Mouse (Mus musculus): ENCODE measurements around the gene Prr5l. TPM values are rescaled to one million over a fixed set of nuclear protein-coding genes. Genes with fewer than 3 reads are reported as not detected.
"Not testable (repeated sequence)": the region's sequence is repeated elsewhere in the genome, so short reads cannot be mapped to it uniquely, and the experiment has no call there.

Gene Prr5l
- polyA plus RNA-seq, 1 experiment, result 0.02 TPM

DNA sequence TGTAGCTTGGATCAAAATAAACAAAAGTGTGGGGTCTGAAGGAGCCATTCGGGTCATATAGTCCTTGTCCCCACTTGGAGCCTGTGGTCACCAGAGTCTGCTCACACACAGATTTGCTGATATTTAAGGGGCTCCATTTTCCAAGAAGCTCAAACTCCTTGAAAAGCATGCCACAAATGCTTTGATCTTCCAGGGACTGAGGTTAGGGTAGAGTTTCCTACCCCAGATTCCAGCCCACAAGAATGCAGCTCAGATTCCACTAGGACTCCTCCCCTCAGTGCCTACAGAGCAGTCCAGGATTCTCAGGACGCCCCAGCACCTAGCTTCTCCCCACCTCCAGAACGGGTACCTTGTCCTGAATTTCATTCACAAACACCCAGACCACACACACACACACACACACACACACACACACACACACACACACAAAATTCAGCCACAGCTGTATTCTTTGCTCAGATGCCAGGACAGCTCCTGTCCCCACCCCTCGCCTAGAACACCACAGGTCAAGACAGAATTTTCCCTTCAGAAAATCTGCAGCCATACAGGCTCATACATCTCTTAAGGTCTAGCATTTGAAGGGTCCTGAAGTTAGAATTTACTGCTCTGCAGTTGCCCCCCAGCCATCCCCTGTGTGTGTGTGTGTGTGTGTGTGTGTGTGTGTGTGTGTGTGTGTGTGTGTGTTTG lies 131.4 kb downstream of the Prr5l start:
- H3K4me1 ChIP-seq (ENCODE audit: control insufficient read depth), result no peaks in the 10 kb centered on the region
- H3K4me3 ChIP-seq (replicated peaks), result no peak overlapping the region
- no peaks in the 10 kb centered on the region for H3K36me3 ChIP-seq (ENCODE audit: control insufficient read depth)
- no peak for TF ChIP-seq GATA1 (IDR thresholded peaks at IDR 0.05; ENCODE audit: low read length)
- no peak for TF ChIP-seq TAL1 (IDR thresholded peaks at IDR 0.05; ENCODE audit: low read length)
- H3K9me3 ChIP-seq (ENCODE audit: control insufficient read depth, low read length), result no peaks in the 10 kb centered on the region
- H3K27me3 ChIP-seq (ENCODE audit: control insufficient read depth), result no peaks in the 10 kb centered on the region

DNA sequence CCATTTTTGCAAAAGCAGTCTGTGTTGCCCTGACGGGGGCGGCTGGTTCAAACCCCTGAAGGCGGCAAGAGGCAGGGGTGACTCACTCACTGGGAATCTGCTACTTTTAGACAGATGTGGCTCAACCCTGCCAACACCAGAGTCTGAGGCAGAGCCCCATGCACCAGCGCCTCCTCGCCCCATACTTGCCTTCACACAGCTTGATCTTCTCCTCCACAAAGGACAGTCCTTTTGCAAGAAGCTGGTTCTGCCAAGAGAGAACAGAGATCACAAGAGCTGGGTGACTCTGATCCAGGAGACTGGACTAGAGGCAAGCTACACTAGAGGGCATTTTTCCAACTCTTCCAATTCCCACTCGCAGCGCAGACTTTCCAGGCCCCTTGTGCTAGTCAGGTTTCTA lies 136.3 kb downstream of the Prr5l start:
- Histone ChIP-seq H3K4me3 (replicated peaks) (no peak overlapping the region), H3K27me3 (ENCODE audit: control insufficient read depth) (no peaks in the 10 kb centered on the region), H3K4me1 (ENCODE audit: control insufficient read depth) (no peaks in the 10 kb centered on the region), H3K36me3 (ENCODE audit: control insufficient read depth) (no peaks in the 10 kb centered on the region), H3K9me3 (ENCODE audit: control insufficient read depth, low read length) (no peaks in the 10 kb centered on the region)
- TF ChIP-seq GATA1 (IDR thresholded peaks at IDR 0.05; ENCODE audit: low read length) (no peak), TAL1 (IDR thresholded peaks at IDR 0.05; ENCODE audit: low read length) (no peak)

DNA sequence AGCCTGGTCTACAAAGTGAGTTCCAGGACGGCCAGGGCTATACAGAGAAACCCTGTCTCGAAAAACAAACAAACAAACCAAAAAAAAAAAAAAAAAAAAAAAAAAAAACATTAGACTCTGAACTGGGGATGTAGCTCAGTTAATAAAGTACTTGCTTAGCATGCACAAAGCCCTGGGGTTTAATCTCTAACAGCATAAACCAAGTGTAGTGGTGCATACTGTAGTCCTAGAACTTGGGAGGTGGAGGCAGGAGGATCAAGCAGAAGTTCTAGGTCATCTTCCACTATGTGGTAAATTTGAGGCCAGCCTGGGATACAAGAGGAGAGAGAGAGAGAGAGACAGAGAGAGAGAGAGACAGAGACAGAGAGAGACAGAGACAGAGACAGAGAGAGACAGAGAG lies 137.2 kb downstream of the Prr5l start:
- not testable (repeated sequence) for H3K4me1 ChIP-seq (ENCODE audit: control insufficient read depth); H3K36me3 ChIP-seq (ENCODE audit: control insufficient read depth); H3K9me3 ChIP-seq (ENCODE audit: control insufficient read depth, low read length); H3K27me3 ChIP-seq (ENCODE audit: control insufficient read depth); H3K4me3 ChIP-seq (replicated peaks)

DNA sequence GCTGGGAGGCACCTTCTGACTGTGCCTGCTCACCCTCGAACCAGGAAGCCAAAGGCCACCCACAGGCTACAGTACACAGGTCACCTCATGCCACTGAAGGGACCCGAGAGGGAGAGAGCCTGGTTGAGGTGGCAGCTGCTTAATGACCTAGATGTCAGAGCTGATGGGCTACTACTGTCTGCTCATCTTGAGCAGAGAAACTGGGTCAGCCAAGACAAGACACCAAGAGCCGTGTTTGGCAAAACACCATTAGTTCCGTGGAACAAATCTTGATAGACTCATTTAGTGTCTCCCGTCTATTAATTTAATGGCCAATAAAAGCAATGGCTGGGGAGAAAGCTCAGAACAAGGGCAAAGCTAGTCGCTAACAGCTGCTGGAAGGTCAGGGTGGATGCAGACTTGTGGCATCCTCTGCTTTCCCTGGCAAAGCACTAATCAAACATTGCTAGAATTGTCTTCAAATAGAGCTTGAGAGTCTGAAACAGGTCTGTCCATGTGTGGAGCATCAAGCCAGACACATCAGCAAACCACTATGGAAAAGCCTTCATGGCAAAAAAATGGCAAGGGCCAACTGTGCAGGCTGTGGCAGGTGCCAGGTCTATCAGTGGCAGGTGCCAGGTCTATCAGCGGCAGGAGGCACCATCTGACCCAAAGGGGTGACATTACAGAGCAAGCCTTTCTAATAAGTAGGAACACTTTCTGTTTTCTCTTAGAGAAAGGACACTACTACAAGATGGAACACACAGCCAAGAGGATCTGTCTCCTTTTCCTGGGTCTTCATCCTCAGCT lies 140.6 kb downstream of the Prr5l start:
- Histone ChIP-seq H3K9me3 (ENCODE audit: control insufficient read depth, low read length) (no peaks in the 10 kb centered on the region), H3K4me1 (ENCODE audit: control insufficient read depth) (no peaks in the 10 kb centered on the region), H3K36me3 (ENCODE audit: control insufficient read depth) (no peaks in the 10 kb centered on the region), H3K4me3 (replicated peaks) (no peak overlapping the region), H3K27me3 (ENCODE audit: control insufficient read depth) (no peaks in the 10 kb centered on the region)
- no peak for TF ChIP-seq TAL1 (IDR thresholded peaks at IDR 0.05; ENCODE audit: low read length)
- no peak for TF ChIP-seq GATA1 (IDR thresholded peaks at IDR 0.05; ENCODE audit: low read length)

DNA sequence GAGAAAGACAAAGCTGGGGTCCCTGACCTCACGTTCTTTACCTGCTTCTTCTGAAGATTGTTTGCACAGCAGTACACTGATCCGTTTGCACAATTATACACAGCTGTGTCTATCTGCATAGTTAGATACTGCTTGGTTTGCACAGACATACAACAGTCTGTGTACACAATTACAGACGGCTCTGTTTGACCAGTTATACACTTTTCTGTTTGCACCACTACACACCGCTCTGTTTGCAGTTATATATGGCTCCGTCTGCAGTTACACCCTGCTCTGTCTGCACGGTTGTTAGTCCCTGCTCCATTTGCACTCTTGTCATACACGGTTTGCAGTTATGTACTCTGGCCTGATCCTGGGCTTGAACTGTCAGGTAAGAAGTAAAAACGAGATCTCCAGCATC lies 141.2 kb downstream of the Prr5l start:
- H3K4me1 ChIP-seq (ENCODE audit: control insufficient read depth), result no peaks in the 10 kb centered on the region
- no peaks in the 10 kb centered on the region for H3K36me3 ChIP-seq (ENCODE audit: control insufficient read depth)
- H3K27me3 ChIP-seq (ENCODE audit: control insufficient read depth), result no peaks in the 10 kb centered on the region
- no peak overlapping the region for H3K4me3 ChIP-seq (replicated peaks)
- no peaks in the 10 kb centered on the region for H3K9me3 ChIP-seq (ENCODE audit: control insufficient read depth, low read length)
- TF ChIP-seq TAL1 (IDR thresholded peaks at IDR 0.05; ENCODE audit: low read length), result no peak
- no peak for TF ChIP-seq GATA1 (IDR thresholded peaks at IDR 0.05; ENCODE audit: low read length)

DNA sequence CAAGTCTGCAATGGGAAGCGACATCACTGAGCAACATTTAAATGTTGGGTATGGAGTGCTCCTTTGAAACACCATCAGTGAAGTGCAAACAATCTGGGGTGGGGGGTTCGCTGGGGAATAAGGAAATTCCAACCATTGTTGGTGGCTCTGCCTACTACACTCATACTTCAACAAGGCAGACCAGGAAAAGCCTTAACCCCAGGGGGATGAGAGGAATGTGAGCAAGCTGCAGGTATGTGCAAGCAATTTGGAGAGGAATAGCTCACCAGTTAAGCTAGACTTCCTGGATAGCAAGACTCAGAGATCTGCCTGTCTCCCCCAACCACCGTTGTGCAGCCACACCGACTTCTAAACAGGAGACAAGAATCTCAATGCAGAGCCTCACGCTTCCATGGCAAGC lies 142.9 kb downstream of the Prr5l start:
- no peaks in the 10 kb centered on the region for H3K9me3 ChIP-seq (ENCODE audit: control insufficient read depth, low read length)
- no peaks in the 10 kb centered on the region for H3K4me1 ChIP-seq (ENCODE audit: control insufficient read depth)
- no peaks in the 10 kb centered on the region for H3K27me3 ChIP-seq (ENCODE audit: control insufficient read depth)
- TF ChIP-seq TAL1 (IDR thresholded peaks at IDR 0.05; ENCODE audit: low read length), result no peak
- no peak for TF ChIP-seq GATA1 (IDR thresholded peaks at IDR 0.05; ENCODE audit: low read length)
- H3K36me3 ChIP-seq (ENCODE audit: control insufficient read depth), result no peaks in the 10 kb centered on the region
- H3K4me3 ChIP-seq (replicated peaks), result no peak overlapping the region

- H3K27me3 ChIP-seq (ENCODE audit: control insufficient read depth), result no peaks in the 10 kb centered on the region
- no peaks in the 10 kb centered on the region for H3K36me3 ChIP-seq (ENCODE audit: control insufficient read depth)
- H3K4me3 ChIP-seq (replicated peaks), result no peak overlapping the region
- H3K4me1 ChIP-seq (ENCODE audit: control insufficient read depth), result peaks cover 4% of the 10 kb centered on the region; the same call in 1 of the 2 replicates
- no peaks in the 10 kb centered on the region for H3K9me3 ChIP-seq (ENCODE audit: control insufficient read depth, low read length)
- TF ChIP-seq GATA1 (IDR thresholded peaks at IDR 0.05; ENCODE audit: low read length) (no peak), TAL1 (IDR thresholded peaks at IDR 0.05; ENCODE audit: low read length) (no peak)
These were observed 149.3 kb downstream of the Prr5l start for GRCm38 (mm10) chr2:101733564-101733963.

DNA sequence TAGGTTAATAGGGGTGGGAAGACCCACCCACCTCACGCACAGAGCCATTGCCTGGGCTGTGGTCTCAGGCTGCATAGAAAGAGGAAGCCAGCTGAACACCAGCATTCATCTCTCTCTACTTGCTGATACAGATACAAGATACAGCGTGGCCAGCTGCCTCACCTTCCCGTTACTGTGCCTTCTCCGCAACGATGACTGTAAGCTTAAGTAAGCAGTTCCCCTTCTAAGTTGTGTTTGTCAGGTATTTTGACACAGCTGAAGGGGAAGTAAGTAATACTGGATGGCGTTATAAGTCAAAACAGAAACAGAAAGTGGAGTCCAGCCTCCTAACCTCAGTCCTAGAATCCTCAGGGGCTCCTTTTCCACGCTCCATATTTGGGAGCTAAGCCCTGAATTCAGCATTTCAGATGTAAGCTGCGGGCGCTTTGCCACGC lies 150.0 kb downstream of the Prr5l start:
- Histone ChIP-seq H3K27me3 (ENCODE audit: control insufficient read depth) (no peaks in the 10 kb centered on the region), H3K4me3 (replicated peaks) (no peak overlapping the region), H3K4me1 (ENCODE audit: control insufficient read depth) (peaks cover 4% of the 10 kb centered on the region; the same call in 1 of the 2 replicates), H3K9me3 (ENCODE audit: control insufficient read depth, low read length) (no peaks in the 10 kb centered on the region), H3K36me3 (ENCODE audit: control insufficient read depth) (no peaks in the 10 kb centered on the region)
- TF ChIP-seq GATA1 (IDR thresholded peaks at IDR 0.05; ENCODE audit: low read length), result no peak
- no peak for TF ChIP-seq TAL1 (IDR thresholded peaks at IDR 0.05; ENCODE audit: low read length)

- peaks cover 4% of the 10 kb centered on the region; the same call in 1 of the 2 replicates for H3K4me1 ChIP-seq (ENCODE audit: control insufficient read depth)
These were observed 151.9 kb downstream of the Prr5l start for GRCm38 (mm10) chr2:101730972-101731371.

More at GRCm38 (mm10) chr2:101730972-101731371, 151.9 kb downstream of the Prr5l start:
- no peak for TF ChIP-seq TAL1 (IDR thresholded peaks at IDR 0.05; ENCODE audit: low read length)
- TF ChIP-seq GATA1 (IDR thresholded peaks at IDR 0.05; ENCODE audit: low read length), result no peak
- no peak overlapping the region for H3K4me3 ChIP-seq (replicated peaks)
- H3K36me3 ChIP-seq (ENCODE audit: control insufficient read depth), result no peaks in the 10 kb centered on the region
- no peaks in the 10 kb centered on the region for H3K9me3 ChIP-seq (ENCODE audit: control insufficient read depth, low read length)
- H3K27me3 ChIP-seq (ENCODE audit: control insufficient read depth), result no peaks in the 10 kb centered on the region
